Mouse (Mus musculus) embryonic facial prominence, embryonic 10.5 days (tissue): ENCODE measurements at regions not wholly inside any gene's neighbourhood (a gene's known extent, or its start where the extent isn't known, plus 50 kb on each side); places are given as distances from the start of the nearest gene placed in this dataset.
A peak's percentile ranks its signal among the peaks of the same experiment; 100 is the strongest.

Source experiments
- DNase-seq: peaks from one replicate; pipeline ENCODE4 v3.0.0-alpha.2; 2017; ENCODE audit warnings: low spot score
- H3K27ac ChIP-seq: fragments of 300-500 bp; sonication (generic); replicated peaks from 2 replicates; pipeline ENCODE4 v1.5.1; 2016; ENCODE audit warnings: mild to moderate bottlenecking
- H3K27me3 ChIP-seq: fragments of 300-500 bp; sonication (generic); replicated peaks from 2 replicates; pipeline ENCODE4 v1.6.1; 2016; ENCODE audit warnings: low read depth, mild to moderate bottlenecking; ENCODE audit not compliant: poor library complexity, severe bottlenecking
- H3K36me3 ChIP-seq: fragments of 300-500 bp; sonication (generic); replicated peaks from 2 replicates; pipeline ENCODE4 v1.6.1; 2016; ENCODE audit warnings: mild to moderate bottlenecking, moderate library complexity
- H3K4me1 ChIP-seq: fragments of 300-500 bp; sonication (generic); 2 replicates; pipeline ENCODE4 v1.6.1; 2016
- H3K4me3 ChIP-seq: fragments of 300-500 bp; sonication (generic); 2 replicates; pipeline ENCODE4 v1.5.1; 2016; ENCODE audit warnings: mild to moderate bottlenecking, moderate library complexity
- H3K9me3 ChIP-seq: fragments of 300-500 bp; sonication (generic); 2 replicates; pipeline ENCODE4 v1.6.1; 2016; ENCODE audit warnings: mild to moderate bottlenecking
- WGBS: fragments of 180-500 bp; shearing (Covaris S2); methylation state at CpG from one replicate; pipeline ENCODE4 v1.1.7; 2016; 5-methylcytosine and 5-hydroxymethylcytosine counted together

- H3K4me3 ChIP-seq = no peak overlapping the region
- no peak for DNase-seq
- H3K4me1 ChIP-seq = no peaks in the 10 kb centered on the region
- no peaks in the 10 kb centered on the region for H3K36me3 ChIP-seq
- H3K27me3 ChIP-seq = no peaks in the 10 kb centered on the region
- no peaks in the 10 kb centered on the region for H3K9me3 ChIP-seq
- no peak overlapping the region for H3K27ac ChIP-seq
Observed at GRCm38 (mm10) chr9:78941648-78942047, 326.3 kb downstream of the Cd109 start.

- no peak for DNase-seq
- Histone ChIP-seq H3K36me3 (no peaks in the 10 kb centered on the region), H3K4me3 (no peak overlapping the region), H3K4me1 (no peaks in the 10 kb centered on the region), H3K27ac (0 out of 2 replicates have a peak overlapping the region, but pooled peaks have one; percentile 31), H3K9me3 (no peaks in the 10 kb centered on the region), H3K27me3 (no peaks in the 10 kb centered on the region)
- 34% methylated on average over 1 of the region's 1 CpGs for WGBS
Observed at GRCm38 (mm10) chr9:78964813-78965212, 349.5 kb downstream of the Cd109 start.

DNA sequence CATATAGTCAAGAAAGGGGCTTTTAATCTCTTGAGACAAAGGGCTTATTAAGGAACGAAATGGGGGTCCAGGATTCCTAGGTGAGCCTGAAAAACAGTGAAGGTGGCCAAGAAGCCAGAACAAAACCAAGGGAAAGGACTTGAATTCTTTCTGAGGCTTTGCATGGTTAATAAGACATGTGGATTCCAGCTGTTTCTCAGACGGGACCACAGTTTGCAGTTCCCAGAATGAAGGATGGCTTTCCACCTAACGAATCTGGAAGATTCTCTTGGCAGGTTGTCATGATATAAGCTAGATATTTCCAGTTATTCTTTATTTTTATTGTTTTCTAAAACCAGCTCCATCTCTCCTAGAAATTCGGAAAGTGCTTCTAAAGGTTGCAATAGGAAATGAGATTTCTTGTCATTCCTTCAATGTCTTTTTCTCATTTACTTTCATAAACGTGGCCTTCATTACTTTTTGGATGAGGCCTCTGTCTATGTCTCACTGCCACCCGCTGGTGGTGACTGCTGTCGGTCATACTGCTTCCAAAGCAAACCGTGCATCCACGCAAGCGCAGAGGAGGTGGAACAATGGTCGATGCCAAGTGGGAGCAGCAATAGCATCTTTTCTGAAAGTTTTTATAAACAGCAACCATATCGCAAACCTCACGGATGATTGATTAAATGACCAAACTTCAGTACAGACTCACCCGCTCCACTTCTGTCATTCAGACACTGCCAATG lies 350.0 kb downstream of the Cd109 start:
- no peak for DNase-seq
- H3K4me1 ChIP-seq = no peaks in the 10 kb centered on the region
- H3K9me3 ChIP-seq = no peaks in the 10 kb centered on the region
- H3K27ac ChIP-seq = 0 out of 2 replicates have a peak overlapping the region, but pooled peaks have one; percentile 31
- WGBS = 74% methylated on average over 14 of the region's 14 CpGs
- no peaks in the 10 kb centered on the region for H3K27me3 ChIP-seq
- H3K4me3 ChIP-seq = no peak overlapping the region
- H3K36me3 ChIP-seq = no peaks in the 10 kb centered on the region

DNA sequence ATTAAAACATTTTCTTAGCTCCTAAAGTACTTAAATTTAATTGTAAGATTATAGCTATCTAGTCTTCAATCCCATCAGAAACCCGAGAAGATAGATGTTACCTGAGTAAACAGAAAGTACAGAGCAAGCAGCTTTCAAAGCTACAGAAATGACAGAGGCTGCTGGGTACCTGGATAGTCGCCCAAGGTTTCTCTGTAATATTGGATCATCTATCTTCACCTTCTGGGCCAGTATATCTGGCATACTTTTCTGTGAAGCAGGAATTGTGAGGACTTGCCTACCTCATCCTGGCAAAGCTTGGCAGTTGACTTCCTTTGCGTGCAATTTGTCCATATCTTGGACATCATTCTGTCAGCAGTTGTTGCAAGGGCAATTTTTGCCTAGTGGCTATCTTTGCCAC lies 356.4 kb downstream of the Cd109 start:
- H3K27me3 ChIP-seq = no peaks in the 10 kb centered on the region
- no peaks in the 10 kb centered on the region for H3K4me1 ChIP-seq
- no peaks in the 10 kb centered on the region for H3K36me3 ChIP-seq
- H3K9me3 ChIP-seq = no peaks in the 10 kb centered on the region
- 88% methylated on average over 3 of the region's 3 CpGs for WGBS
- H3K27ac ChIP-seq = no peak overlapping the region
- DNase-seq = no peak
- no peak overlapping the region for H3K4me3 ChIP-seq

DNA sequence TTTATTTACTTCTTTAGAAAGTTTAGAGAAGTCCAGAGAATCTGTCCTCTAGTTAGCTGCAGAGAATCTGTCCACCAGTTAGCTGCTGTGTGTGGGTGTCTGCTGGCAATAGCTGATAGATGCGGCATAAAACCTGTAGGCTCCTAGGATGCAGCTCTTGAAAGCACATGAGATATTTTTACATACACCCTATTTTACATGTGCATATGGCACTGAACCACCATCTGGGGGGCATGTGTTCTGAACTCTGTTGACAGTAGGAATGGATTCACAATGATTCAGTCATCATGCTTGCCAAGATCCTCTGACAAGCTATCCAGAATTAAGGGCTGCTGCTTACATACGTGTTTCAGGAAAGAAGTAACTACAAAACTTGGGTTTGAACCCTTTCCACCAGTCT lies 368.4 kb downstream of the Cd109 start:
- Histone ChIP-seq H3K9me3 (no peaks in the 10 kb centered on the region), H3K27me3 (no peaks in the 10 kb centered on the region), H3K27ac (no peak overlapping the region), H3K4me1 (no peaks in the 10 kb centered on the region), H3K4me3 (no peak overlapping the region), H3K36me3 (no peaks in the 10 kb centered on the region)
- no peak for DNase-seq
- 90% methylated on average over 2 of the region's 2 CpGs for WGBS

GRCm38 (mm10) chr9:78985184-78985864 lies 370.0 kb downstream of the Cd109 start:
- no peak for DNase-seq
- Histone ChIP-seq H3K4me3 (no peak overlapping the region), H3K4me1 (no peaks in the 10 kb centered on the region), H3K36me3 (no peaks in the 10 kb centered on the region), H3K27ac (no peak overlapping the region), H3K27me3 (no peaks in the 10 kb centered on the region), H3K9me3 (no peaks in the 10 kb centered on the region)
- 86% methylated on average over 5 of the region's 5 CpGs for WGBS

GRCm38 (mm10) chr9:78991310-78991709 lies 376.0 kb downstream of the Cd109 start:
- WGBS = 73% methylated on average over 4 of the region's 4 CpGs
- H3K27ac ChIP-seq = no peak overlapping the region

GRCm38 (mm10) chr9:79001081-79001480 lies 385.7 kb downstream of the Cd109 start:
- Histone ChIP-seq H3K27me3 (no peaks in the 10 kb centered on the region), H3K4me1 (no peaks in the 10 kb centered on the region), H3K36me3 (no peaks in the 10 kb centered on the region), H3K9me3 (no peaks in the 10 kb centered on the region), H3K4me3 (no peak overlapping the region), H3K27ac (no peak overlapping the region)
- DNase-seq = no peak

More at GRCm38 (mm10) chr9:78991310-78991709, 376.0 kb downstream of the Cd109 start:
- Histone ChIP-seq H3K4me1 (no peaks in the 10 kb centered on the region; the same call in 1 of the 2 replicates), H3K9me3 (no peaks in the 10 kb centered on the region), H3K4me3 (no peak overlapping the region), H3K27me3 (no peaks in the 10 kb centered on the region), H3K36me3 (no peaks in the 10 kb centered on the region)
- no peak for DNase-seq

GRCm38 (mm10) chr9:79001930-79002329 lies 386.6 kb downstream of the Cd109 start:
- no peaks in the 10 kb centered on the region for H3K36me3 ChIP-seq
- 90% methylated on average over 1 of the region's 1 CpGs for WGBS
- H3K27me3 ChIP-seq = no peaks in the 10 kb centered on the region
- no peaks in the 10 kb centered on the region for H3K4me1 ChIP-seq
- DNase-seq = no peak
- H3K9me3 ChIP-seq = no peaks in the 10 kb centered on the region
- no peak overlapping the region for H3K4me3 ChIP-seq
- H3K27ac ChIP-seq = no peak overlapping the region

DNA sequence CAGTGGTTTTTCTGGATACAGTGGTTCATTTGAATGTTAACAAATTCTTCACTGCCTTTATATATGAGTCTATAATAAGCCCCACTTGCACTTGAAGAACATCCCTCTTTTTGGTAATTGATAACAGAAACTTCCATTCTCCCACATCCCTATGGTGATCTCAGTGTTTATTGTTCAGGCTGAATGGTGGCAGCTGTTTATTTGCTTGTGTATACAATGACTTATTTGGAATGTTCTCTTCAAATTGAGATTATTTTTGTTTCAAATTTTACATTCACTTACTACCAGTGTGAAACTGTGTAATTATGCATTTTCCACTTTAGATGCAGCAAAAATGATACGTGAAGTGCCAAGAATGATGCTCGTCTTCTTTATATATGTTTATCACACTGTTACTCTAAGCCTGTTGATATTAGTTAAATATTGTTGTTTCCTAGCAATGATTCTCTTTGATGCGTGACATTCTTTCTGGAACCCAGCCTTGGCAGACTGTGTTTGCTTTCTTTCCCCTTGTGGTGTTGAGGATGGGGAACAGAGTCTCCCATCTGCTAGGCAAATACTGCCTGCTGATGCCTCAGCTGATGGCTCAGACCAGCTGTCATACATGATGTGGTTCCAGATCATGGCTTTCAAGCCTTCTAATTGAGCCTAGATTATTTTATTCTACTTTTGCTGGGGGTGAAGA lies 389.1 kb downstream of the Cd109 start:
- Histone ChIP-seq H3K27ac (no peak overlapping the region), H3K27me3 (no peaks in the 10 kb centered on the region), H3K4me1 (no peaks in the 10 kb centered on the region), H3K36me3 (no peaks in the 10 kb centered on the region), H3K9me3 (no peaks in the 10 kb centered on the region), H3K4me3 (no peak overlapping the region)
- WGBS = 84% methylated on average over 3 of the region's 3 CpGs
- DNase-seq = no peak

GRCm38 (mm10) chr9:79022291-79022690 lies 406.9 kb downstream of the Cd109 start:
- 94% methylated on average over 2 of the region's 2 CpGs for WGBS
- Histone ChIP-seq H3K27me3 (no peaks in the 10 kb centered on the region), H3K4me3 (no peak overlapping the region)

DNA sequence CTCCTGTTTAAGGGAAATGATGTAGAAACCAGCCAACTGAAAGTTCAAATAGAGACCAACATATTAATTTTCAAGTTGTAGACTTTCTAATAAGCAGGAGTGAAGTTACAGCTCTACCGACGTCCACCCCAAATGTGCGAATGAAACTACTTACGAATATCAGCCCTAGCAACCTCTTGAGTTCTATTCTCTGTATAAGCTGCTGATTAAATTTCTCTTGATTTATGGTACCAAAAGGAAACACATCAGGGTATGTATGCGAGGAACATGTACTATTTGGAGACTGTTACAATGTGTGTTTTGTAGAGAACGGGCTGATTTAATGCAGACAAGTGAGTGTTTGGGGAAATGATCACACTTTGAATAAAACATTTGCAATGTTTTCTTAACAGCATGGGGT lies 412.9 kb downstream of the Cd109 start:
- WGBS = 87% methylated on average over 6 of the region's 6 CpGs
- H3K4me1 ChIP-seq = no peaks in the 10 kb centered on the region

More at GRCm38 (mm10) chr9:79022291-79022690, 406.9 kb downstream of the Cd109 start:
- Histone ChIP-seq H3K4me1 (no peaks in the 10 kb centered on the region), H3K27ac (no peak overlapping the region), H3K9me3 (no peaks in the 10 kb centered on the region), H3K36me3 (no peaks in the 10 kb centered on the region)
- DNase-seq = no peak

GRCm38 (mm10) chr9:79029456-79029855 lies 414.1 kb downstream of the Cd109 start:
- no peak overlapping the region for H3K4me3 ChIP-seq
- WGBS = 76% methylated on average over 9 of the region's 9 CpGs
- no peaks in the 10 kb centered on the region for H3K4me1 ChIP-seq
- DNase-seq = no peak
- no peaks in the 10 kb centered on the region for H3K27me3 ChIP-seq
- no peak overlapping the region for H3K27ac ChIP-seq
- H3K36me3 ChIP-seq = no peaks in the 10 kb centered on the region
- H3K9me3 ChIP-seq = no peaks in the 10 kb centered on the region

More for the DNA sequence above, 412.9 kb downstream of the Cd109 start:
- DNase-seq = no peak
- Histone ChIP-seq H3K4me3 (no peak overlapping the region), H3K36me3 (no peaks in the 10 kb centered on the region), H3K27me3 (no peaks in the 10 kb centered on the region), H3K9me3 (no peaks in the 10 kb centered on the region), H3K27ac (no peak overlapping the region)
